Mouse (Mus musculus): ENCODE measurements around the gene Sp3. TPM values are rescaled to one million over a fixed set of nuclear protein-coding genes. Genes with fewer than 3 reads are reported as not detected.

Gene Sp3
- polyA plus RNA-seq, 1 experiment from 2014 or later = 55.4 TPM

DNA sequence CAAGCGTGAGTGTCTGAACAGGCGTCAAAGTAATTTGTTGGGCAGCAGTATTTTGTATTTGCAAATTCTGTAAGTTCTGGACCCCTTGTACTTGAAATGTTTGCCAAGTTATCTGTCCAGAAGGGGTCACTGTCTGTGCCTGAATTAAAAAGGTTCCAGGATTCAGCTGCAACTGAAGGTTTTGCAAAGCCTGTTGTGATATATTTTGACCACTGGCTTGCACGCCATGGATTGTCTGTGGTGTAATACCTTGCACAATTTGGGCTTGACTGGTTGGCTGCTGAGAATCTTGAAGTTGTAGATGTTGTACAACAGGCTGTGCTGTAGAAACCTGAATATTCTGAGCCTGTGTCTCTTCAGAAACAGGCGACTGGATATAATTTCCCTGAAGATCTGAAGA is 9.9 kb downstream of the Sp3 start:
- H3K27ac ChIP-seq (replicated peaks) = no peak overlapping the region
- H3K36me3 ChIP-seq (replicated peaks) = peaks cover 68% of the 10 kb centered on the region
- WGBS = 96% methylated on average over 4 of the region's 4 CpGs
- H3K4me3 ChIP-seq = no peak overlapping the region
- no peaks in the 10 kb centered on the region for H3K9me3 ChIP-seq
- no peak for DNase-seq (ENCODE audit: low spot score)
- no peaks in the 10 kb centered on the region for H3K27me3 ChIP-seq (replicated peaks; ENCODE audit: low read depth, poor library complexity, severe bottlenecking)
- H3K4me1 ChIP-seq = no peaks in the 10 kb centered on the region

DNA sequence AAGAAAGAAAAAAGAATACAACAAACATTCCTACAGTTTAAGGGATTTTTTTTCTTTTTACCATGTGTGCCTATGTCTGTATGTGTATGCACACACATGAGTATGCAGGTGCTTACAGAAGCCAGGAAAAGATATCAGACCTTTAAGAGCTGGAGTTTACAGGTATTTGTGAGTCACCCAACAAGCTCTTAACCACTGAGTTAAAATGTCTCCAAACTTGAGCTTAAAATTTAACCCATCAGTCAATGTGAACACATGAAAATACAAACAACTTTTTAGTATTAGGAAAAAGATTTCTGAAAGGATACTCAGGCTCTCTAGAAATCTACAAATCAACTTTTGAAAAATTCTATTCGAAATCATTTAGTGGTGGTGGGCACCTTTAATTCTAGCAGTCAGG is 11.7 kb downstream of the Sp3 start:
- no peak overlapping the region for H3K27ac ChIP-seq (replicated peaks)
- WGBS = 94% methylated on average over 1 of the region's 1 CpGs
- peaks cover 81% of the 10 kb centered on the region for H3K36me3 ChIP-seq (replicated peaks)
- no peaks in the 10 kb centered on the region for H3K9me3 ChIP-seq
- H3K4me3 ChIP-seq = no peak overlapping the region
- H3K4me1 ChIP-seq = no peaks in the 10 kb centered on the region
- H3K27me3 ChIP-seq (replicated peaks; ENCODE audit: low read depth, poor library complexity, severe bottlenecking) = no peaks in the 10 kb centered on the region
- no peak for DNase-seq (ENCODE audit: low spot score)

DNA sequence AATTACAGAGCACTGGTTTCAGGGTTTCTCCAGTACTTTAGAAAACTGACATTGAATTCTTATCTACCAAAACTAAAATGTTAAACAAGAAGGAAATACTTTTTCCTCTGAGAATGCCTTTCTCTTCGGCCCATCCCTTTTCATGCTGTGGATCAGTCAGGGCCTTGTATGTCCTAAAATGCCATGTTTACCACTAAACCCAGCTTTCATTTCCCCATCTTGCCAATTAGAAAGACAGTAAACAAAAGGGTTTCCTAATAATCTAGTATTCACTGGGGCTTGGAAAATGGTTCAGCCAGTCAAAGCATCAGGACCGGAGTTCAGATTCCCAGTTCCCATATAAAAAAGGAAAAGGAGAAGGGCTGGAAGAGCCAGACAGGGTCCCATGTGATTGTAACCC is 14.8 kb downstream of the Sp3 start:
- WGBS = 96% methylated on average over 2 of the region's 2 CpGs
- H3K9me3 ChIP-seq = no peaks in the 10 kb centered on the region
- no peak overlapping the region for H3K27ac ChIP-seq (replicated peaks)
- peaks cover 91% of the 10 kb centered on the region for H3K36me3 ChIP-seq (replicated peaks)
- DNase-seq (ENCODE audit: low spot score) = no peak
- no peaks in the 10 kb centered on the region for H3K4me1 ChIP-seq
- H3K27me3 ChIP-seq (replicated peaks; ENCODE audit: low read depth, poor library complexity, severe bottlenecking) = no peaks in the 10 kb centered on the region
- H3K4me3 ChIP-seq = no peak overlapping the region

DNA sequence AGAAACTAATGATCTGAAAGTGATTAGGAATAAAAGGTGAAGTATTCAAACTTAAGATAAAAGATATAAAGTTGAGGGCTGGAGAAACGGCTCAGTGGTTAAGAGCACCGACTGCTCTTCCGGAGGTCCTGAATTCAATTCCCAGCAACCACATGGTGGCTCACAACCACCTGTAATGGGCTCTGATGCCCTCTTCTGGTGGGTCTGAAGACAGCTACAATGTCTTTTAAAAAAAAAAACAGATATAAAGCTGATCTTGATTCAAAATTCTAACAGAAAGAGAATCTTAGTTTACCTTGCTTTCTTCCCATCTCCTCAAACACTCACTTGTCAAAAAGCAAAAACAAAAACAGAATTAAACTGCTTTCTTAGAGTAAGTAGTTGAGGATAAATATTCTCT is 23.8 kb downstream of the Sp3 start:
- no peaks in the 10 kb centered on the region for H3K9me3 ChIP-seq
- peaks cover 97% of the 10 kb centered on the region for H3K36me3 ChIP-seq (replicated peaks)
- H3K4me1 ChIP-seq = no peaks in the 10 kb centered on the region
- WGBS = 97% methylated on average over 3 of the region's 3 CpGs
- no peaks in the 10 kb centered on the region for H3K27me3 ChIP-seq (replicated peaks; ENCODE audit: low read depth, poor library complexity, severe bottlenecking)
- no peak for DNase-seq (ENCODE audit: low spot score)
- H3K27ac ChIP-seq (replicated peaks) = no peak overlapping the region
- H3K4me3 ChIP-seq = no peak overlapping the region

DNA sequence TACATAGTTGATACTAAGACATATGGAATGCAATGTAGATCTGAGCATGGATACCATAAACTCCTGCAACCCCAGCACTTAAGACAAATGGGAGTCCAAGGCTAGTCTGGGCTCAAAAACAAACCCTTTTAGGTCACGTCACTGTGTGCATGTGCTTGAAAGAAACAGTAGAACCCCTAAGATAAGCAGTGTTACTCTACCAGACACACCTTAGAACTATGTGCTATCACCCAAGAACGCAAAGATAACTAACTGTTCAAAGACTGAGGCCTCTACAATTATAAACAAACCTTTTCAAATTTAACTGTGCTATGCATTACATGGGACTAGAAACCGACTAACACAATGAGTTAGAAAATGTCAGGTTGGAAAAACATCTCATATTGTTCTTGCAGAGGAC is 27.3 kb downstream of the Sp3 start:
- Histone ChIP-seq H3K27me3 (replicated peaks; ENCODE audit: low read depth, poor library complexity, severe bottlenecking) (no peaks in the 10 kb centered on the region), H3K9me3 (no peaks in the 10 kb centered on the region), H3K4me1 (no peaks in the 10 kb centered on the region), H3K4me3 (no peak overlapping the region), H3K27ac (replicated peaks) (no peak overlapping the region), H3K36me3 (replicated peaks) (peaks cover 96% of the 10 kb centered on the region)
- WGBS = 94% methylated on average over 3 of the region's 3 CpGs
- DNase-seq (ENCODE audit: low spot score) = no peak

DNA sequence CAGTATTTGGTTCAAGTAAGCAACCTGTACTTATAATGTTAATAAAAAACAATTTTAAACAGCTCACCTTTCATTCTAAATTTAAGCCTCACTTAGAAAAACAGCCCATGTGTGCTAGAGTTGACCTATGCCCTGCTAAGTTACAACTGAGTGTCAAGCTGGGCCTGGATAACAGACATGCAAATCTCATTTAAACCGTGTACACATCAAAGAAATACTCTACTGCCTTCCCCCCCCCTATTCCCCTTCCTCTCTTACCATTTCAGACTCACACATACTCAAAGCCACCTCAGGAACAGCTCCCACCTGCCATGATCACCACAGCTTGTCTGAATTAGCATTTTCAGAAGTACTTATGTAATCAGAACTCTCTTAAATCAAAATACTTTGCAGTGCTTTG is 44.3 kb downstream of the Sp3 start:
- peaks cover 54% of the 10 kb centered on the region for H3K36me3 ChIP-seq (replicated peaks)
- peaks cover 15% of the 10 kb centered on the region for H3K4me1 ChIP-seq
- H3K27ac ChIP-seq (replicated peaks) = no peak overlapping the region
- no peak for DNase-seq (ENCODE audit: low spot score)
- H3K4me3 ChIP-seq = no peak overlapping the region
- H3K27me3 ChIP-seq (replicated peaks; ENCODE audit: low read depth, poor library complexity, severe bottlenecking) = no peaks in the 10 kb centered on the region
- no peaks in the 10 kb centered on the region for H3K9me3 ChIP-seq
- WGBS = 27% methylated on average over 1 of the region's 1 CpGs

DNA sequence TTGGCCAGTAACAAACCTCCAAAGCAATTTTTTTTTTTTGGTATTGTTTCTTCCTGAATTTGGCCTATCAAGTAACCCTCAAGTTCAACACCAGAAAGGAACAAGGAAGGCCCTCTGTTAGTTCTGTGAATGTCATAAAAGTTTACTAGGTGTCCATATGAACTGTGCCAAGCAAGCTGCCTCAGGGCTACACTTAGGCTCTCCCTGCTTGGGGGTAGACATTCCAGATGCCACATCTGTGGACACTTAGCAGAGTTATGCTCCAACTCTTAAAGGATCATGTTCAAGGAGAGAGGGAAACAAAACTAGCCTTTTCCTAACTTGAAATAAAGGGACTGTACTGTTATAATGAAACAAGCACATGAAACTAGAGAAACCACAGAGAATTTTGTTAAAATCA is 48.1 kb downstream of the Sp3 start:
- DNase-seq (ENCODE audit: low spot score) = peak; percentile 44

DNA sequence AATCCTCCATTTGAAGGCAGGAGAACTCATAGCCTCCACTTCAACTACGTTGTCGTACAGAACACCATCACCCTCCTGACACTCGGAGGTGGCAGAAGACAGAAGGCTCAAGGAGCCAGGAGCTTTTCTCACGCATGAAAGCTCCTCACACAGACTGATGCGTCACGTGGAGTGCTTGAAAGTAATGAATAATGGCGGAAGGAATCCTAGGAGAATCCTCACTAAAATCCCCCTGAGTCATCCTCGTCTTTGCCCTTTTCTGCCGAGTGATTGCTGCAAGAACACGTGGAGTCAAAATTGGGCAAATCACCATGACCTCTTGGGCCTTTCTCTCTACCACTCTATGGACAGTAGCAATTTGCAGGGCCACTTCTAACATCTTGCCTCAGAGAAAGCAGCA is 55.3 kb downstream of the Sp3 start:
- no peaks in the 10 kb centered on the region for H3K4me1 ChIP-seq
- H3K27me3 ChIP-seq (replicated peaks; ENCODE audit: low read depth, poor library complexity, severe bottlenecking) = no peaks in the 10 kb centered on the region
- no peak for DNase-seq (ENCODE audit: low spot score)
- 83% methylated on average over 10 of the region's 10 CpGs for WGBS
- H3K9me3 ChIP-seq = no peaks in the 10 kb centered on the region
- no peak overlapping the region for H3K4me3 ChIP-seq
- no peak overlapping the region for H3K27ac ChIP-seq (replicated peaks)
- no peaks in the 10 kb centered on the region for H3K36me3 ChIP-seq (replicated peaks)

More for the DNA sequence above, 48.1 kb downstream of the Sp3 start:
- Histone ChIP-seq H3K4me3 (no peak overlapping the region), H3K27me3 (replicated peaks; ENCODE audit: low read depth, poor library complexity, severe bottlenecking) (no peaks in the 10 kb centered on the region), H3K9me3 (no peaks in the 10 kb centered on the region), H3K4me1 (peaks cover 15% of the 10 kb centered on the region), H3K27ac (replicated peaks) (no peak overlapping the region), H3K36me3 (replicated peaks) (peaks cover 18% of the 10 kb centered on the region)

DNA sequence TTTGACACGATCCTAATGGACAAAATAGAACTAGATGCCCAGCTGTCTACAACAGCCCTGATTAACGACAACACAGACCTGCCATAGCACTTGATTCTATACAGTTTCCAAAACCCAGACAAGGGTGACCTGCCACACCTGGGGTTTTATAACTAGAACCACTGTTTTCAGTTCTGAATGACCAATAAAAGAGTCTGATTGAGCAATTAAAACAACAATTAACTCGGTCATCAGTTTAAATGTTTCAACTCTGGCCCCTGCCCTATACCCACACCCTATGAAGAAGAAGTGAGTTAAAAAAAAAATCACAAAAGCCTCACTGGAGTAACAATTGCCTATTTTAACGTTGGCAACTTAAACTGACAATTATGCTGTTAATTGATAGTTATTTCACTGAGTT is 64.1 kb downstream of the Sp3 start:
- Histone ChIP-seq H3K36me3 (replicated peaks) (no peaks in the 10 kb centered on the region), H3K4me3 (no peak overlapping the region), H3K27me3 (replicated peaks; ENCODE audit: low read depth, poor library complexity, severe bottlenecking) (no peaks in the 10 kb centered on the region), H3K9me3 (no peaks in the 10 kb centered on the region), H3K4me1 (no peaks in the 10 kb centered on the region), H3K27ac (replicated peaks) (no peak overlapping the region)
- WGBS = 73% methylated on average over 4 of the region's 4 CpGs
- no peak for DNase-seq (ENCODE audit: low spot score)

DNA sequence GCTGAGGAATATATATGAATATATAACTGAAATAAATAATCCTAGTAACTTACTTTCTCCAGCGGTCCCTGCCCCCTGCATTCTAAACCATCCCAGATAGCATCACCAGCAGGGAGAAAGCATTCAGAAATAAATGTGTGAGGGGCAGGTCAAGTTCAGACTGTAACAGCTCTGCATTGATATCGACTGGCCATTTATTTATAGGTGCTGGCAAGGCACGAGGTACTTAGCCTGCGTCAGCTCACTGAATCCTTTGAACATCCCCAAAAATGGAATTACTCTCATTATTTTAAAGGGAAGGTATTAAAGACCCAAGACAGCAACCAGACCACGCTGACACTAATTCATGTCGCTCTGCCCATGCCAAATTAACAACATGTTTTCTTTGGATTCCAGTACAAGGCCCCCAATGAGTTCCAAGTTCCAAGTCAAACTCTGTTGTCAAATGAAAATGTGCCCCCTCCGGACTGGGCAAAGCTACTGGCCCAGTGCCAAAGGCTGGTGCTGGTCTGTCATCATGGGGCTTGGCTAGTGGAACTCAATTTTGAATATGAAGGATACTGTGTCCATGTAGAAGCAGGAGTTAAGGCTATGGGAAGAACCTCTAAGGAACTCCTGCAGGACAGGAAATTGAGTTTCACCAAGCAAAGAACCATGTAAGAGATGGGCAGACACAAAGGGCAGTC is 64.9 kb downstream of the Sp3 start:
- Histone ChIP-seq H3K9me3 (no peaks in the 10 kb centered on the region), H3K4me3 (no peak overlapping the region), H3K4me1 (no peaks in the 10 kb centered on the region), H3K27ac (replicated peaks) (no peak overlapping the region), H3K36me3 (replicated peaks) (no peaks in the 10 kb centered on the region), H3K27me3 (replicated peaks; ENCODE audit: low read depth, poor library complexity, severe bottlenecking) (no peaks in the 10 kb centered on the region)
- WGBS = 86% methylated on average over 7 of the region's 7 CpGs
- no peak for DNase-seq (ENCODE audit: low spot score)

DNA sequence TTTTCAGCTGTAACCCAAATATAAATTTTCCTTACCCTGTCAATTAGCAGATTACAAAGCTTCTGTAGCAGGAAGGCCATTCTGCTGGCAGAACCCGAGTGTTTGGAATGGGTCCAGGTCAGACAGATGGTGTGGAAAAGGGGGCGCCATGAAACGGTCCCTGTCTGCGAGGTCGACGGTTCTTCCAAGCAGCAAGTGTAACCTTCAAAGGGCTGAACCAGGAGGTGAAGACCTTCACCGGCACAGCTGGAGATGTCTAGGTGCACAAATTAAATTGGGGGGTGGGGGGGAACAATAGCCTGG is 66.8 kb downstream of the Sp3 start:
- no peak for DNase-seq (ENCODE audit: low spot score)
- Histone ChIP-seq H3K27ac (replicated peaks) (no peak overlapping the region), H3K4me1 (peaks cover 6% of the 10 kb centered on the region), H3K4me3 (no peak overlapping the region), H3K9me3 (no peaks in the 10 kb centered on the region), H3K27me3 (replicated peaks; ENCODE audit: low read depth, poor library complexity, severe bottlenecking) (no peaks in the 10 kb centered on the region), H3K36me3 (replicated peaks) (no peaks in the 10 kb centered on the region)
- WGBS = 88% methylated on average over 7 of the region's 7 CpGs

DNA sequence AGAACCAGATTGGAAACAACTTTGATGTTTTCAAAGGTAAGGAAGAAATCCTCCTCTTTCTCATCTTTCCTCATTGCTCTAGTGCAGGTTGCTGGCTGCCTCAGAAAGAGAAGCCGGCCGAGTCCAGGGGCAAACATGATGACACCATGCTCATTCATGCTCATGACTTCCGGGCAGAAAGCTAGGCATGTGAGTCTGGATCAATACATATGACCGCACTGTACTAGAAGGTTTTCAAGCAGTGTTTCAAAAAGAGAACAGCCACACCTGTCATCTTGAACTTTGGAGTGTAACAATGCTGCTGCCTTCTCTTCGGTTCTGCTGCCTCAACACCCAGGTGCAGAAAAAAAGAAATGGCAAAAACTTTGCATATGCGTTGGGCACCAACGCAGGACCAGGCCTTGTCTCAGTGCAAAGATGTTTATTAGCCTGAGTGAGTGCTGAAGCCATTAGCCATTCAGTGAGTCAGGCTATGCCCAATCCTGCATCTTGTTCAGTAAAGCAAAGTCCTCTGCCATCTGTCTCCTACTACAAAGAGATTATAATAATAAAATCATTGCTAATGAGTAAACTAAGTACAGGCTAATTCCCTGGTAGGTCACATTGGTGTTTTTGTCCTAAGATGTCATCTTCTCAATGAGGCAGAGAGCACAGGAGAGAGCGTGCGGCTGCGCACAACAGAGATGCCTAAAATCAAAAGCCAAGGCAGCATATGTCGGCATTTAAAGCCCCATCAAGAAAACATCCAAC is 67.4 kb downstream of the Sp3 start:
- no peak overlapping the region for H3K27ac ChIP-seq (replicated peaks)
- H3K36me3 ChIP-seq (replicated peaks) = no peaks in the 10 kb centered on the region
- H3K27me3 ChIP-seq (replicated peaks; ENCODE audit: low read depth, poor library complexity, severe bottlenecking) = no peaks in the 10 kb centered on the region
- H3K4me1 ChIP-seq = peaks cover 11% of the 10 kb centered on the region
- no peaks in the 10 kb centered on the region for H3K9me3 ChIP-seq
- no peak overlapping the region for H3K4me3 ChIP-seq
- DNase-seq (ENCODE audit: low spot score) = no peak
- 94% methylated on average over 11 of the region's 11 CpGs for WGBS

DNA sequence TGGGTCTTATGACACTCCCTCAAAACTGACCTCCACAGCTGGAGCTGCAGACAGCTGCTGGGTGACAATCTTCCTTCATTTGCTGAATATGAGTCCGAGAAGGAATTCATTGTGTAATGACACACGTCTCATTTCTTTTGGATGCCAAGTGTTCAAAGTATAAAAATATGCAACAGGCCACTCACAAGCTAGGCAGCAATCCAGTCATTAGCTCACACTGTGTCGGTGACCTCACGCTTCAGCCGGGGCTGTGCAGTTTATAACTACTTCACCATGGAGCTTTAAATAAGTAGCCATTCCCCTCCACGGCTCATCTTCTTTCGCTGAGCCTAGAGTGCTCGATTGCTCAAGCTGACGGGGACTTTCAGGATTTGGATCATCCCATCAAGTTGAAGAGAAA is 68.7 kb downstream of the Sp3 start:
- Histone ChIP-seq H3K27ac (replicated peaks) (no peak overlapping the region), H3K27me3 (replicated peaks; ENCODE audit: low read depth, poor library complexity, severe bottlenecking) (no peaks in the 10 kb centered on the region), H3K4me3 (no peak overlapping the region), H3K4me1 (peaks cover 21% of the 10 kb centered on the region), H3K9me3 (no peaks in the 10 kb centered on the region), H3K36me3 (replicated peaks) (no peaks in the 10 kb centered on the region)
- DNase-seq (ENCODE audit: low spot score) = no peak
- WGBS = 91% methylated on average over 9 of the region's 9 CpGs

All from embryonic facial prominence, embryonic 10.5 days (tissue).